Mouse (Mus musculus): ENCODE results near the gene Poll.
"Not testable (repeated sequence)": the region's sequence is repeated elsewhere in the genome, so short reads cannot be mapped to it uniquely, and the experiment has no call there.

Gene Poll

GRCm38 (mm10) chr19:45577141-45577750 lies 16.9 kb upstream of the Poll start:
- no peak for DNase-seq (ENCODE audit: low spot score)

- DNase-seq (ENCODE audit: low spot score), result no peak
These were observed 15.3 kb upstream of the Poll start for GRCm38 (mm10) chr19:45575632-45576001.

- no peak for DNase-seq (ENCODE audit: low spot score)
These were observed 14.8 kb upstream of the Poll start for GRCm38 (mm10) chr19:45574941-45575631.

- DNase-seq (ENCODE audit: low spot score), result no peak
These were observed 14.1 kb upstream of the Poll start for GRCm38 (mm10) chr19:45574339-45574898.

- peak; percentile 40 for DNase-seq (ENCODE audit: low spot score)
These were observed 13.5 kb upstream of the Poll start for GRCm38 (mm10) chr19:45573861-45574267.

GRCm38 (mm10) chr19:45573033-45573432 lies 12.7 kb upstream of the Poll start:
- no peak for DNase-seq (ENCODE audit: low spot score)

- DNase-seq (ENCODE audit: low spot score), result no peak
These were observed 7.0 kb upstream of the Poll start for GRCm38 (mm10) chr19:45567367-45567766.

- DNase-seq (ENCODE audit: low spot score), result no peak
These were observed 5.8 kb upstream of the Poll start for GRCm38 (mm10) chr19:45565925-45566715.

- DNase-seq (ENCODE audit: low spot score), result no peak
These were observed 6.2 kb downstream of the Poll start for GRCm38 (mm10) chr19:45554136-45554535.

GRCm38 (mm10) chr19:45552187-45552586 lies 8.1 kb downstream of the Poll start:
- no peak for DNase-seq (ENCODE audit: low spot score)

- no peak for DNase-seq (ENCODE audit: low spot score)
These were observed 10.4 kb downstream of the Poll start for GRCm38 (mm10) chr19:45549948-45550347.

GRCm38 (mm10) chr19:45549128-45549915 lies 11.0 kb downstream of the Poll start:
- DNase-seq (ENCODE audit: low spot score), result no peak

- not testable (repeated sequence) for DNase-seq (ENCODE audit: low spot score)
These were observed 12.1 kb downstream of the Poll start for GRCm38 (mm10) chr19:45548196-45548595.

GRCm38 (mm10) chr19:45544925-45545321 lies 15.4 kb downstream of the Poll start:
- DNase-seq (ENCODE audit: low spot score), result peak; percentile 82

- DNase-seq (ENCODE audit: low spot score), result no peak
These were observed 16.0 kb downstream of the Poll start for GRCm38 (mm10) chr19:45544152-45544924.

- DNase-seq (ENCODE audit: low spot score), result no peak
These were observed 18.3 kb downstream of the Poll start for GRCm38 (mm10) chr19:45542061-45542460.

- DNase-seq (ENCODE audit: low spot score), result peak; percentile 27
These were observed 18.8 kb downstream of the Poll start for GRCm38 (mm10) chr19:45541409-45542041.

- no peak for DNase-seq (ENCODE audit: low spot score)
These were observed 19.5 kb downstream of the Poll start for GRCm38 (mm10) chr19:45540657-45541408.

GRCm38 (mm10) chr19:45537505-45537904 lies 22.8 kb downstream of the Poll start:
- no peak for DNase-seq (ENCODE audit: low spot score)

GRCm38 (mm10) chr19:45535929-45536328 lies 24.4 kb downstream of the Poll start:
- DNase-seq (ENCODE audit: low spot score), result no peak

All from testis, postnatal 14 days (tissue).